Mouse (Mus musculus) right cerebral cortex, postnatal 25 days (tissue): ENCODE measurements around the gene Slc22a15.

Experiments used
- DNase-seq: peaks from one replicate; pipeline ENCODE4 v3.0.0; 2022

The Slc22a15 gene

GRCm38 (mm10) chr3:101915048-101915801 is 9.0 kb downstream of the Slc22a15 start:
- DNase-seq: no peak

GRCm38 (mm10) chr3:101914266-101914665 is 10.0 kb downstream of the Slc22a15 start:
- no peak for DNase-seq

- no peak for DNase-seq
Measured at GRCm38 (mm10) chr3:101912041-101912440, 12.2 kb downstream of the Slc22a15 start.

- DNase-seq: no peak
Measured at GRCm38 (mm10) chr3:101907049-101907448, 17.2 kb downstream of the Slc22a15 start.

- no peak for DNase-seq
Measured at GRCm38 (mm10) chr3:101904776-101905175, 19.5 kb downstream of the Slc22a15 start.

GRCm38 (mm10) chr3:101903091-101903490 is 21.2 kb downstream of the Slc22a15 start:
- DNase-seq: no peak

GRCm38 (mm10) chr3:101902344-101902743 is 21.9 kb downstream of the Slc22a15 start:
- no peak for DNase-seq

GRCm38 (mm10) chr3:101897377-101897974 is 26.8 kb downstream of the Slc22a15 start:
- DNase-seq: no peak

GRCm38 (mm10) chr3:101896893-101897292 is 27.4 kb downstream of the Slc22a15 start:
- DNase-seq: peak; percentile 49

GRCm38 (mm10) chr3:101895376-101895910 is 28.8 kb downstream of the Slc22a15 start:
- no peak for DNase-seq

- DNase-seq: no peak
Measured at GRCm38 (mm10) chr3:101885591-101885990, 38.7 kb downstream of the Slc22a15 start.

GRCm38 (mm10) chr3:101885041-101885440 is 39.2 kb downstream of the Slc22a15 start:
- no peak for DNase-seq

- no peak for DNase-seq
Measured at GRCm38 (mm10) chr3:101883902-101884301, 40.4 kb downstream of the Slc22a15 start.

- DNase-seq: no peak
Measured at GRCm38 (mm10) chr3:101881721-101882120, 42.5 kb downstream of the Slc22a15 start.

- no peak for DNase-seq
Measured at GRCm38 (mm10) chr3:101880818-101881217, 43.4 kb downstream of the Slc22a15 start.

- no peak for DNase-seq
Measured at GRCm38 (mm10) chr3:101878136-101878535, 46.1 kb downstream of the Slc22a15 start.

- no peak for DNase-seq
Measured at GRCm38 (mm10) chr3:101876459-101877285, 47.6 kb downstream of the Slc22a15 start.

GRCm38 (mm10) chr3:101875258-101875920 is 48.9 kb downstream of the Slc22a15 start:
- no peak for DNase-seq

GRCm38 (mm10) chr3:101873061-101873675 is 51.1 kb downstream of the Slc22a15 start:
- no peak for DNase-seq

- DNase-seq: no peak
Measured at GRCm38 (mm10) chr3:101871951-101872350, 52.3 kb downstream of the Slc22a15 start.

- peak; percentile 48 for DNase-seq
Measured at GRCm38 (mm10) chr3:101867001-101867421, 57.2 kb downstream of the Slc22a15 start.

GRCm38 (mm10) chr3:101861856-101862255 is 62.4 kb downstream of the Slc22a15 start:
- no peak for DNase-seq
